Mouse (Mus musculus) cortical plate, adult 2 months (tissue): ENCODE measurements around the gene Dscam.

ENCODE experiments used
- CTCF ChIP-seq: fragments of 200-500 bp; IDR thresholded peaks from 2 replicates; pipeline ENCODE4 v1.5.1; 2011; ENCODE audit warnings: mild to moderate bottlenecking, control low read depth, low read length; ENCODE audit not compliant: insufficient read depth; ENCODE audit errors: extremely low read depth
- POLR2A ChIP-seq: fragments of 200-500 bp; IDR thresholded peaks from 2 replicates; pipeline ENCODE4 v1.6.1; 2011; ENCODE audit warnings: mild to moderate bottlenecking, low read length, control low read depth; ENCODE audit not compliant: insufficient read depth; ENCODE audit errors: extremely low read depth

GRCm38 (mm10) chr16:97060276-97060675 is 110.3 kb downstream of the Dscam start:
- TF ChIP-seq POLR2A, result no peak
- TF ChIP-seq CTCF, result no peak
